Mouse (Mus musculus): ENCODE data around the gene Abr.

Gene Abr

GRCm38 (mm10) chr11:76497066-76497768 is 124.9 kb downstream of the Abr start:
- in situ Hi-C loops (cut with MseI, MboI) = loop anchor here in 1 of 2 experiments (5.0 kb wide), 1 partner anchor 40 kb away; no protein-coding TSS in a partner anchor

GRCm38 (mm10) chr11:76496086-76496771 is 125.9 kb downstream of the Abr start:
- in situ Hi-C loops (cut with MseI, MboI) = loop anchor here in 1 of 2 experiments (5.0 kb wide), 1 partner anchor 39 kb away; no protein-coding TSS in a partner anchor

- in situ Hi-C loops (cut with MseI, MboI) = loop anchor here in 1 of 2 experiments (5.0 kb wide), 1 partner anchor 38 kb away; no protein-coding TSS in a partner anchor
Observed at GRCm38 (mm10) chr11:76495127-76496028, 126.7 kb downstream of the Abr start.

GRCm38 (mm10) chr11:76494360-76495126 is 127.6 kb downstream of the Abr start:
- in situ Hi-C loops (cut with MseI, MboI) = loop anchor here in 1 of 2 experiments (5.0 kb wide), 1 partner anchor 37 kb away; no protein-coding TSS in a partner anchor

- in situ Hi-C loops (cut with MseI, MboI) = no loop called here
Observed at GRCm38 (mm10) chr11:76493811-76494274, 128.3 kb downstream of the Abr start.

- in situ Hi-C loops (cut with MseI, MboI) = no loop called here
Observed at GRCm38 (mm10) chr11:76493167-76493566, 128.9 kb downstream of the Abr start.

GRCm38 (mm10) chr11:76491817-76492216 is 130.3 kb downstream of the Abr start:
- in situ Hi-C loops (cut with MseI, MboI) = no loop called here

- in situ Hi-C loops (cut with MseI, MboI) = no loop called here
Observed at GRCm38 (mm10) chr11:76489407-76489806, 132.7 kb downstream of the Abr start.

- in situ Hi-C loops (cut with MseI, MboI) = no loop called here
Observed at GRCm38 (mm10) chr11:76487024-76487423, 135.1 kb downstream of the Abr start.

- in situ Hi-C loops (cut with MseI, MboI) = no loop called here
Observed at GRCm38 (mm10) chr11:76484033-76484432, 138.1 kb downstream of the Abr start.

- in situ Hi-C loops (cut with MseI, MboI) = no loop called here
Observed at GRCm38 (mm10) chr11:76483171-76483727, 138.9 kb downstream of the Abr start.

- in situ Hi-C loops (cut with MseI, MboI) = no loop called here
Observed at GRCm38 (mm10) chr11:76482697-76483096, 139.4 kb downstream of the Abr start.

- in situ Hi-C loops (cut with MseI, MboI) = no loop called here
Observed at GRCm38 (mm10) chr11:76482183-76482582, 139.9 kb downstream of the Abr start.

GRCm38 (mm10) chr11:76479729-76480128 is 142.4 kb downstream of the Abr start:
- in situ Hi-C loops (cut with MseI, MboI) = no loop called here

GRCm38 (mm10) chr11:76478676-76479655 is 143.1 kb downstream of the Abr start:
- in situ Hi-C loops (cut with MseI, MboI) = no loop called here

- in situ Hi-C loops (cut with MseI, MboI) = no loop called here
Observed at GRCm38 (mm10) chr11:76477095-76477525, 145.0 kb downstream of the Abr start.

GRCm38 (mm10) chr11:76476376-76477094 is 145.6 kb downstream of the Abr start:
- in situ Hi-C loops (cut with MseI, MboI) = no loop called here

- in situ Hi-C loops (cut with MseI, MboI) = no loop called here
Observed at GRCm38 (mm10) chr11:76472617-76473016, 149.5 kb downstream of the Abr start.

Data from mouse trophoblast stem cell (cell line).